Mouse (Mus musculus): Measurements from ENCODE around the gene Srf.

- TF ChIP-seq CTCF (IDR thresholded peaks at IDR 0.05; ENCODE audit: low read depth, low read length) (no peak), POLR2A (IDR thresholded peaks at IDR 0.05; ENCODE audit: insufficient read depth, low read length) (no peak), EP300 (IDR thresholded peaks at IDR 0.05; ENCODE audit: insufficient read depth, low read depth, low read length) (no peak)
Observed at GRCm38 (mm10) chr17:46590439-46590838, 34.5 kb upstream of the Srf start.
